Mouse (Mus musculus) myocyte (in vitro differentiated cells): ENCODE results near the gene Kcnmb4.

Source experiments
- CEBPB ChIP-seq: IDR thresholded peaks from 2 replicates; pipeline ENCODE4 v1.6.1; 2011; ENCODE audit warnings: mild to moderate bottlenecking, moderate library complexity; ENCODE audit not compliant: poor library complexity, insufficient read depth, severe bottlenecking
- MYOG ChIP-seq, 3 experiments: IDR thresholded peaks; one replicate each; pipeline ENCODE4 v1.6.1; 2011; ENCODE audit warnings: control low read depth in 2 of 3, low read depth in 2 of 3, mild to moderate bottlenecking in 2 of 3; ENCODE audit not compliant: insufficient read length in 2 of 3, control insufficient read depth in 1 of 3, insufficient read depth in 1 of 3
- POLR2A ChIP-seq: IDR thresholded peaks from one replicate; pipeline ENCODE4 v1.6.1; 2011; ENCODE audit warnings: low read depth, mild to moderate bottlenecking, control low read depth, moderate library complexity; ENCODE audit not compliant: insufficient read length

DNA sequence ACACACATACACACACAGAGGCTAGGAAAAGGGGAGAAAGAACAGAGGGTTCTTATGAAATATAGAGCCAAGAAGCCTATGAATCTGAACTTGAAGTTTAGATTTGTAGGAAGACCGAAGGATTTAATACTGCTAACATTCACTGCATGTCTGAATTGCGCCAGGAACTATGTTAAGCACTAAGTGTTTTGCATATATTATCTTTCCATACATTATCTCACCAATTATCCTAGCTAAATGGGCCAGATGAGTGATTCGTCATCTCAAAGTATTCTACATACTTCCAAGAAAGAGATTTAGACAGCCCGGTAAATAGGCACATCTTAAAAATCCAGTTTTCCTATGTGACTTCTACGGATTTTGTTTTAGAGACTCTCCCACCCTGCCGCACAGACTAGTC, 68.7 kb downstream of the Kcnmb4 start:
- TF ChIP-seq CEBPB (no peak), MYOG (IDR thresholded peaks at IDR 0.05; ENCODE audit: control insufficient read depth in 1 of 3, insufficient read depth in 1 of 3, insufficient read length in 2 of 3, low read depth in 2 of 3) (no peak), POLR2A (no peak)
